Mouse (Mus musculus) limb, embryonic 11.5 days (tissue): ENCODE data around the gene Platr17. TPM values are rescaled to one million over a fixed set of nuclear protein-coding genes. Genes with fewer than 3 reads are reported as not detected.
"Not testable (repeated sequence)": the region's sequence is repeated elsewhere in the genome, so short reads cannot be mapped to it uniquely, and the experiment has no call there.

Experiments used
- ATAC-seq: fragments of 200-750 bp; cut with Nextera tagmentation; 2 replicates; pipeline ENCODE4 v1.8.0; 2017; ENCODE audit warnings: low read depth; ENCODE audit not compliant: insufficient number of reproducible peaks, low FRiP score, low TSS enrichment
- DNase-seq: peaks from one replicate; pipeline ENCODE4 v3.0.0-alpha.2; 2015; ENCODE audit warnings: low spot score
- H3K27ac ChIP-seq: fragments of 300-500 bp; sonication (generic); replicated peaks from 2 replicates; pipeline ENCODE4 v1.5.1; 2014; ENCODE audit warnings: low read depth, mild to moderate bottlenecking, low read length
- H3K27me3 ChIP-seq: fragments of 300-500 bp; sonication (generic); 2 replicates; pipeline ENCODE4 v1.6.1; 2014; ENCODE audit warnings: mild to moderate bottlenecking, low read length, mixed read lengths; ENCODE audit not compliant: control insufficient read depth, insufficient read depth
- H3K36me3 ChIP-seq: fragments of 300-500 bp; sonication (generic); 2 replicates; pipeline ENCODE4 v1.6.1; 2014; ENCODE audit warnings: mild to moderate bottlenecking, low read length, moderate library complexity, mixed read lengths; ENCODE audit not compliant: control insufficient read depth, insufficient read depth
- H3K4me1 ChIP-seq: fragments of 300-500 bp; sonication (generic); 2 replicates; pipeline ENCODE4 v1.6.1; 2014; ENCODE audit warnings: low read length, mixed read lengths; ENCODE audit not compliant: control insufficient read depth, insufficient read depth
- H3K4me2 ChIP-seq: fragments of 300-500 bp; sonication (generic); 2 replicates; pipeline ENCODE4 v1.6.1; 2014; ENCODE audit warnings: low read depth, mild to moderate bottlenecking, moderate library complexity; ENCODE audit not compliant: severe bottlenecking
- H3K4me3 ChIP-seq: fragments of 300-500 bp; sonication (generic); 2 replicates; pipeline ENCODE4 v1.5.1; 2014; ENCODE audit warnings: low read depth, low read length
- H3K9ac ChIP-seq: fragments of 300-500 bp; sonication (generic); 2 replicates; pipeline ENCODE4 v1.6.1; 2014; ENCODE audit warnings: mild to moderate bottlenecking, low read length
- H3K9me3 ChIP-seq: fragments of 300-500 bp; sonication (generic); 2 replicates; pipeline ENCODE4 v1.6.1; 2016; ENCODE audit warnings: low read length; ENCODE audit not compliant: control insufficient read depth
- WGBS: fragments of 180-500 bp; shearing (Covaris S2); extraction: QIAGEN DNeasy Blood & Tissue Kit; methylation state at CpG from one replicate; pipeline ENCODE4 v1.1.7; 2014; 5-methylcytosine and 5-hydroxymethylcytosine counted together
- polyA plus RNA-seq: library from polyadenylated mRNA; unstranded; fragments of >200 nt; fragmentation: Nextera tagmentation; extraction: Ambion mirVana; gene quantifications from 2 replicates; pipeline ENCODE4 v1.2.1, GENCODE M21; 2014

The Platr17 gene
- polyA plus RNA-seq, 1 experiment from 2014 or later: 0.19 TPM

DNA sequence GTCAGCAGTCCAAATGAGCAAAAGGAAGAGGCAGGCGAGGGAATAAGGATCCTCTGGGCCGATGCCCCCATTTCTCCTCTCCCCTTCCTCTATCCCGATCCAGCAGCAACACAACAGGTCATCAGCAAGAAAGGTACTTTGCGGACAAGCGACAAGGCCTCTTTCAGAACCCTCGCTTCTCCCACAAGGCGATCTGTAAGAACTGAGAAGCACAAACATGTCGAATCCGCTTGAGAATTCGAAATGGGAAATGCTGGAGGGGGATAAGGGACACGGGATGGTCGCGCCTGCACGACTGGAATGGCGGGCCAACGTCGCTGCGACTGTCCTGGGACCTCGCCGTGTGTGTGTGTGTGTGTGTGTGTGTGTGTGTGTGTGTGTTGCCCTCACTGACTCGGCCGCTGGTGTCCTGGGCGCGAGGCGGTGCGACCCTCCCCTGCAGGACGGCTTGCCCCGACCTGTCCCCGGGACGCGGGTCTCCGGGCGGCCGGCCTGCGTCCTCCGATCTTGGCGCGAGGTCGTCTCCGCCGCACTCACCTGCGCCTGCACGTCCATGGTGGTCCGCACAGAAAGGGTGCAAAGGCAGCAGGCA is 14.9 kb upstream of the Platr17 start:
- under 1% methylated on average over 38 of the region's 44 CpGs for WGBS
- ATAC-seq: peak; percentile 54; the same call in 1 of the 2 replicates
- peak; percentile 30 for DNase-seq

GRCm38 (mm10) chr17:33890533-33891059 is 14.3 kb upstream of the Platr17 start, which contains the start of gene Kifc1:
Gene Kifc1, minus strand, starts transcription at chr17:33890661.
- no peaks in the 10 kb centered on the region for H3K27me3 ChIP-seq
- no peak within 1 kb of the TSS; the same call in 1 of the 2 replicates for H3K27ac ChIP-seq
- H3K36me3 ChIP-seq: peaks cover 3% of the 10 kb centered on the region; the same call in 1 of the 2 replicates
- H3K4me1 ChIP-seq: no peaks in the 10 kb centered on the region
- H3K9me3 ChIP-seq: no peaks in the 10 kb centered on the region
- peak within 1 kb of the TSS; percentile 73 for H3K9ac ChIP-seq
- peak within 1 kb of the TSS; percentile 60 for H3K4me2 ChIP-seq
- under 1% methylated on average over 48 of the region's 49 CpGs for WGBS
- DNase-seq: peak; percentile 100
- peak within 1 kb of the TSS; percentile 60 for H3K4me3 ChIP-seq
- peak; percentile 97 for ATAC-seq

More for the DNA sequence above, 14.9 kb upstream of the Platr17 start:
- not testable (repeated sequence) for H3K27me3 ChIP-seq, H3K36me3 ChIP-seq, H3K4me1 ChIP-seq, H3K27ac ChIP-seq, H3K9me3 ChIP-seq
- H3K9ac ChIP-seq: peak overlapping the region; percentile 73
- peak overlapping the region; percentile 60 for H3K4me3 ChIP-seq
- H3K4me2 ChIP-seq: peak overlapping the region; percentile 60

DNA sequence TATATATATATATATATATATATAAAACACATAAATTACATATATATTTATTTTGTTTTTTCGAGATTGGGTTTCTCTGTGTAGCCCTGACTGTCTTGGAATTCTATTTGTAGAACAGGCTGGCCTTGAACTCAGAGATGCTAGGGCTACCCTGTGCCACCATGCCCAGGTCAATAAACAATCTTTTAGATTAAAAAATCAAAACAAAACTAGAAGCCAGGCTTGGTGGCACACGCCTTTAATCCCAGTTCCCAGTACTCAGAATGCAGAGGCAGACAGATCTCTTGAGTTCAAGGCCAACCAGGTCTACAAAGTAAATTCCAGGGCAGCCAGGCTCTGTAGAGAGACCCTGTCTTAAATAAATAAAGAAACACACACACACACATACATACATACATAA is 13.6 kb upstream of the Platr17 start:
- Histone ChIP-seq H3K27ac (no peak overlapping the region), H3K4me2 (no peak overlapping the region), H3K4me1 (no peaks in the 10 kb centered on the region), H3K9ac (no peak overlapping the region), H3K4me3 (no peak overlapping the region), H3K27me3 (no peaks in the 10 kb centered on the region), H3K36me3 (no peaks in the 10 kb centered on the region), H3K9me3 (no peaks in the 10 kb centered on the region)
- no peak for DNase-seq
- WGBS: 69% methylated on average over 2 of the region's 2 CpGs
- ATAC-seq: no peak

GRCm38 (mm10) chr17:33891892-33892291 is 13.0 kb upstream of the Platr17 start:
- not testable (repeated sequence) for H3K36me3 ChIP-seq, H3K4me2 ChIP-seq, H3K9me3 ChIP-seq, H3K4me1 ChIP-seq, DNase-seq, H3K27me3 ChIP-seq, H3K9ac ChIP-seq, H3K27ac ChIP-seq, H3K4me3 ChIP-seq, ATAC-seq
- WGBS: 67% methylated on average over 6 of the region's 6 CpGs

DNA sequence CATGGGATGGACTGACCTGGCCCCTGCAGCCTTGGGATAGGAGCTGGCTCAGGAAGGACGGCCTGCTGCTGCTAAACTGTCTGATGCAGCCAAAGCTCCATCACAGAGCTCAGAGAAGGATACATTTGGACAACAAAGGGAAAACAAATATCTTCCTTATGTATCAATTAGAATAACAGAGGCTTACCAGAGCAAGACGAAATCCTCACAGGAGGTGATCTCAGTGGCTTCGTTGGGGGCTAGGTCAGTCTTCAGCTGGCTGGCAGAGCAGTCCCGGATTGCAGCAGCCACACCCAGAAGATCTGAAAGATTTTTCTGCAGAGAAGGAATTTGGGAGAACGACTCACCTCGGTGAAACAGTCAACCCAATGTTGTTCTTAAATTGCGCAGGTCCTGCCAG is 12.5 kb upstream of the Platr17 start:
- Histone ChIP-seq H3K4me2 (no peak overlapping the region), H3K27ac (no peak overlapping the region), H3K4me3 (no peak overlapping the region), H3K9ac (no peak overlapping the region), H3K9me3 (no peaks in the 10 kb centered on the region), H3K4me1 (no peaks in the 10 kb centered on the region), H3K27me3 (no peaks in the 10 kb centered on the region), H3K36me3 (no peaks in the 10 kb centered on the region)
- no peak for DNase-seq
- no peak for ATAC-seq
- 32% methylated on average over 7 of the region's 7 CpGs for WGBS

DNA sequence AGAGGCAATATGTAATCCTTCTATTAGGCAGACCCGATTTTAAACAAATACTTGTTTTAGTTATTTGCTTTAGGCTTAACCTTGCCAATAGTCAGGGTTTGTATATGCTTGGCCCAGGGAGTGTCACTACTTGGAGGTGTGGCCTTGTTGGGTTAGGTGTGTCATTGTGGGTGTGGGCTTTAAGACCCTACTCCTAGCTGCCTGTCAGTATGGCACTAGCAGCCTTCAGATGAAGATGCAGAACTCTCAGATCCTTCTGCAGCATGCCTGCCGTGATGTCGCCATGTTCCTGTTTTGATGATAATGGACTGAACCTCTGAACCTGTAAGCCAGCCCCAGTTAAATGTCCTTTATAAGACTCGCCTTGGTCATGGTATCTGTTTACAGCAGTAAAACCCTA is 11.9 kb upstream of the Platr17 start:
- H3K27me3 ChIP-seq, ATAC-seq, H3K9me3 ChIP-seq, H3K9ac ChIP-seq, H3K36me3 ChIP-seq, H3K27ac ChIP-seq, H3K4me2 ChIP-seq, H3K4me3 ChIP-seq, DNase-seq, H3K4me1 ChIP-seq: not testable (repeated sequence)
- WGBS: 82% methylated on average over 4 of the region's 4 CpGs

GRCm38 (mm10) chr17:33897114-33897794 is 7.7 kb upstream of the Platr17 start:
- Histone ChIP-seq H3K36me3 (no peaks in the 10 kb centered on the region), H3K27ac (no peak overlapping the region), H3K4me3 (no peak overlapping the region), H3K9me3 (no peaks in the 10 kb centered on the region), H3K9ac (no peak overlapping the region), H3K4me2 (no peak overlapping the region), H3K27me3 (no peaks in the 10 kb centered on the region), H3K4me1 (no peaks in the 10 kb centered on the region)
- DNase-seq (peak; percentile 65), ATAC-seq (no peak)
- 46% methylated on average over 6 of the region's 6 CpGs for WGBS

- WGBS: 87% methylated on average over 4 of the region's 4 CpGs
- not testable (repeated sequence) for DNase-seq, H3K27ac ChIP-seq, H3K27me3 ChIP-seq, ATAC-seq, H3K9me3 ChIP-seq, H3K4me1 ChIP-seq, H3K4me2 ChIP-seq, H3K9ac ChIP-seq, H3K4me3 ChIP-seq, H3K36me3 ChIP-seq
These were observed 6.7 kb upstream of the Platr17 start for GRCm38 (mm10) chr17:33898193-33898592.
